Mouse (Mus musculus) hematopoietic stem cell, adult 5-6 weeks (primary cell): Measurements from ENCODE around the gene Eno3. TPM values are rescaled to one million over a fixed set of nuclear protein-coding genes. Genes with fewer than 3 reads are reported as not detected.

Experiments used
- ATAC-seq, 2 experiments: fragments of 125-278 bp in 1 of 2; replicated peaks in 1 of 2; 2 replicates each; pipeline ENCODE4 v1.8.0; 2016 to 2017; ENCODE audit warnings: inconsistent platforms in 2 of 2, mild to moderate bottlenecking in 2 of 2, moderate number of reproducible peaks in 2 of 2, low read depth in 1 of 2, moderate TSS enrichment in 1 of 2; ENCODE audit not compliant: low FRiP score in 2 of 2, poor library complexity in 2 of 2, severe bottlenecking in 2 of 2, insufficient read depth in 1 of 2, low TSS enrichment in 1 of 2
- total RNA-seq: library from RNA; stranded (forward); fragments of 172-1452, 232-1000 nt; gene quantifications from 2 replicates; pipeline ENCODE4 v1.2.3, GENCODE M21; 2017

Gene Eno3
- total RNA-seq, 1 experiment from 2014 or later: 8.4 TPM

- no peak for ATAC-seq
Observed at GRCm38 (mm10) chr11:70688372-70688771, 31.4 kb downstream of the Eno3 start.

- no peak for ATAC-seq
Observed at GRCm38 (mm10) chr11:70689578-70689977, 32.6 kb downstream of the Eno3 start.

- no peak for ATAC-seq
Observed at GRCm38 (mm10) chr11:70693504-70693903, 36.5 kb downstream of the Eno3 start.

DNA sequence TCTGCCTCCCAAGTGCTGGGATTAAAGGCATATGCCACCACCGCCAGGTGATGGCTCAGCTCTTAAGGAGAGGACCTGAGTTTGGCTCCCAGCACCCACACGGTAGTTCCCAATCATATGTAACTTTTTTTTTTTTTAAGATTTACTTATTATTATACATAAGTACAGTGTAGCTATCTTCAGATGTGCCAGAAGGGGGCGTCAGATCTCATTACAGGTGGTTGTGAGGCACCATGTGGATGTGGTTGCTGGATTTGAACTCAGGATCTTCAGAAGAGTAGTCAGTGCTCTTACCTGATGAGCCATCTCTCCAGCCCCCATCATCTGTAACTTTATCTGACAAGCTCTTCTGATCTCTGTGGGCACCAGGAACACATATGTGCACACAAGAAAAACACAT lies 40.4 kb downstream of the Eno3 start:
- no peak for ATAC-seq

GRCm38 (mm10) chr11:70699051-70699450 lies 42.0 kb downstream of the Eno3 start:
- ATAC-seq: no peak

DNA sequence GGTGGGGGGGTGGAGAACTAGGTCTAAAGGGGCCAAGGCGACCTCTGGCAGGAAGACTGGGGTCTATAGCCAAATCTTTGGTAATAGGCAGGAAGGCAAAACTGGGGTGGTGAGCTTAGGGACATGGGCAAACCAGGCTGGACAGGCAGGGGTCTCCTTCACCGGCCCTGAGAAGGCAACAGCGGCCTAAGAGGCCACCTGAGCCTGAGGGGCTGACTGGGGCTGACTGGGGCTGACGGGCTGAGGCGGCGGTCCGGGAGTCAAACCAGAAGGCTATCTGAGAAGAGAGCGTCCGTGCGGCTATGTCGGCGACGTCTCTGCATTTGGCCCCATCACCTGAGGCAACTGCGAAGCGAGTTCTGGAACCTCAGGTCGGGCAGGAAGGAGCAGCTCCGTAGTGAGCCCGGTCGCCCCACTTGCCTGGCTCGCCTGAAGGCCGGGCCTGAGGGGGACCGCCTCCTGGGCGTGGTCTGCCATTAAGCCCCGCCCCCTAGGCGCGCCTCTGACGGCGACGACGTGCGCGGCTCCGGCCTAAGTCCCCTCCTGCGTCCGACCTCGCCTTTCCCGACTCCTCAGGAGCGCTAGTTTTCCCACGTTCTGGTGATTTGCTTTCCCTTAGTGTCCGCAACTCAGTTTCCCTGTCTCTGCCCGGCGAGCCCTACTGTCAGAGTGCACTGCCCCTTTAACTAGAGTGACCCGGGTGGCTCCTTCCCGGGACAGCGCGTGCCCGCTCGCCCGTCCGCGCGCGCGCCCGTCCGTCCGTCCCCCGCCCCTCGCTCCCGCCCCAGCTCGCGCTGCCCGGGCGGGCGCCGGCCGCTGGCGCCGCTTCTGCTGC lies 42.9 kb downstream of the Eno3 start, which contains the start of the genes Inca1 and Kif1c:
Gene Inca1, minus strand, starts transcription at position 434 of the 835 bp plus-strand sequence.
Gene Kif1c, plus strand, starts transcription at position 827 of the 835 bp plus-strand sequence.
- ATAC-seq: peak; percentile 98

- ATAC-seq: no peak
Observed at GRCm38 (mm10) chr11:70700613-70701012, 43.6 kb downstream of the Eno3 start.

DNA sequence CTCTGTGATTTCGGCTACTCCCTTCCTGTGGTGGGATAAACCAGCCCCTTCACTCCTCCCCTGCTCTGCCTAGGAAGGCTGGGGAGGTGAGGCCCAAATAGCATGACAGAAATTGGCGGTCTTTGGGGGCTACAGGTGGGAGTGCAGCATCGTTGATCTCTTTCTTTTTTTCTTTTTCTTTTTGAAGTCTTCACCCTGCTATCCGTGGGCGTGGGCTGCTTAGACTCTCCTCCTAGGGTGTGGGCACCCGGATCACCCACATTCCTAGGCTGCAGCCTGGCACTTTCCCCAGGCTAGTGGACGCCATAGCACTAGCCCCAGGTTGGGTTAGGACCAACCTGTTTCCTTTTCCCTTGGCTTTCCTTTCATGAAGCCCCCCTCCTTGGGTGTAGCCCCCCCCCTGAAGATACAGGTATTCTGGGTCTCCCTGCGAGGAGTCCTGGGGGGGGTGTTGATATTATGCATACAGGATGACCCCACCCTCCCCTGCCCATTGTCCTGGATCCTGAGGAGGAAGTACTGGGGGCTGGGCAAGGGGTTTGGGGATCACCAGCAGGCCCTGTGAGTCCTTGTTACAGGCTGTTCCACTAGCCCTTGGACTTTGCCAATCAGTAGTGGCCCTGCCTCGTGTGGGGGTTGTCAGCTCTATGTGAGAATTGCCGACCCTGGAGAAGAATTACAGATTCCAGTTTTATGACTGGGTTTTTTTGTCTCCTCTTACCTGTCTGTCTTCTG lies 44.4 kb downstream of the Eno3 start:
- ATAC-seq: no peak

DNA sequence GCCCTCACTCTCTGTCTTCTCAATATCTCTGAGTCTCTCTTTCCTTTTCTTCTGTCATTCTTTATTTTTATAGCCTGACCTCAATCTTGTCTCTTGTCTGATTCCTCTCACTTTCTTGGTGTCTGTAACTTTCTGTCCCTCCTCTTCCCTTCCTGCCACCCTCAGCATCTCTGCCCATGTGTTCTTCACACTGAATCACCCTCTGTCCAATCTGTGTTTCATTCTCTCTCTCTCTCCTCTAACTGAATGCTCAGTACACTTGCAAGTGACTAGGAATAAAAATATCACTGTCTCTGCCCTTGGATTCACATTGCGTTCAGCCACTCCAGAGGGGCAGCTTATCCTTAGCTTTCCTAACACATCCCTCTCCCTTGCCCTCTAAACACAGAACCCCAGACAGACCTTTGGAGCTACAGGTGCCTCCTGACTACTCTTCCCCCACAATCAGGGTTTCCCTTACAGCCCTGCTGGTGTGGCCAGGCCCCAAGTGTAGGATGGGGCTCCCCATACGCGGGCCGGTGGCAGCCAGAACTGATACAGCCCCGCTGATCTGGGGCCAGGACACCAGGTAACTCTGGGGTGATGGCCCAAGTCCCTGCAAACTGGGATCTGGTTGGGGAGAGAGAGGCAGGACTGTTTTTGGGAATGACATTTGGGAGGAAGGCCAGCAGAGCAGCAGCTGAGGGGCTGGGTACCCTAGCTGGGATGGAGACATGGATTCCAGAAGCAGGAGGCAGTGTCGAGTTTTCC lies 45.2 kb downstream of the Eno3 start:
- ATAC-seq: no peak

GRCm38 (mm10) chr11:70702781-70703180 lies 45.8 kb downstream of the Eno3 start:
- ATAC-seq: no peak

GRCm38 (mm10) chr11:70706127-70706526 lies 49.1 kb downstream of the Eno3 start:
- no peak for ATAC-seq

- ATAC-seq: no peak
Observed at GRCm38 (mm10) chr11:70711026-70711425, 54.0 kb downstream of the Eno3 start.

Other genes with a start within 250 kb of the Eno3 start
- gene Pelp1, start 247.2 kb upstream of the Eno3 start, total RNA-seq: 8.8 and 9.8 TPM in 2 replicates
- gene Arrb2, start 224.6 kb upstream of the Eno3 start, total RNA-seq: 43.3 and 68.7 TPM in 2 replicates
- gene Med11, start 205.3 kb upstream of the Eno3 start, total RNA-seq: 38.1 and 40.7 TPM in 2 replicates
- 0.35 TPM in 1 of 2 replicates, not detected in the other for gene Zmynd15, start 197.8 kb upstream of the Eno3 start, total RNA-seq
- gene Cxcl16, start 197.2 kb upstream of the Eno3 start, total RNA-seq: 1.8 TPM in 1 of 2 replicates, not detected in the other
- gene Tm4sf5, start 152.0 kb upstream of the Eno3 start, total RNA-seq: not detected in 2 replicates
- not detected in 2 replicates for gene Vmo1, start 142.6 kb upstream of the Eno3 start, total RNA-seq
- gene Gltpd2, start 138.0 kb upstream of the Eno3 start, total RNA-seq: not detected in 2 replicates
- gene Psmb6, start 131.8 kb upstream of the Eno3 start, total RNA-seq: 209 and 236 TPM in 2 replicates
- not detected in 2 replicates for gene Gm40193, start 124.3 kb upstream of the Eno3 start, total RNA-seq
- 5.5 and 14.4 TPM in 2 replicates for gene Pld2, start 117.1 kb upstream of the Eno3 start, total RNA-seq
- 26.4 and 30.8 TPM in 2 replicates for gene Mink1, start 94.3 kb upstream of the Eno3 start, total RNA-seq
- not detected in 2 replicates for gene 4930544D05Rik, start 41.4 kb upstream of the Eno3 start, total RNA-seq
- not detected in 2 replicates for gene Chrne, start 38.0 kb upstream of the Eno3 start, total RNA-seq
- 0.45 and 0.75 TPM in 2 replicates for gene Gp1ba, start 18.1 kb upstream of the Eno3 start, total RNA-seq
- 51.8 and 73.4 TPM in 2 replicates for gene Rnf167, start 10.0 kb upstream of the Eno3 start, total RNA-seq
- 42.9 and 52.5 TPM in 2 replicates for gene Slc25a11, start 9.7 kb upstream of the Eno3 start, total RNA-seq
- 348 and 461 TPM in 2 replicates for gene Pfn1, start 2.6 kb upstream of the Eno3 start, total RNA-seq
- 41.1 and 114 TPM in 2 replicates for gene Spag7, start 12.2 kb downstream of the Eno3 start, total RNA-seq
- 3.6 and 4.9 TPM in 2 replicates for gene Camta2, start 30.9 kb downstream of the Eno3 start, total RNA-seq
- 0.25 TPM in 1 of 2 replicates, not detected in the other for gene Inca1, start 43.0 kb downstream of the Eno3 start, total RNA-seq
- 6.7 and 7.3 TPM in 2 replicates for gene Kif1c, start 43.3 kb downstream of the Eno3 start, total RNA-seq
- 3.7 and 8.3 TPM in 2 replicates for gene Zfp3, start 107.0 kb downstream of the Eno3 start, total RNA-seq
- gene Scimp, start 155.4 kb downstream of the Eno3 start, total RNA-seq: 0.25 and 0.69 TPM in 2 replicates
- gene Rabep1, start 187.6 kb downstream of the Eno3 start, total RNA-seq: 67.7 and 75.9 TPM in 2 replicates